Mouse (Mus musculus) yolk sac, embryonic 10.5 days (tissue): ENCODE results near the gene Dpm1.
A peak's percentile ranks its signal among the peaks of the same experiment; 100 is the strongest.

Source experiments
- DNase-seq: peaks from one replicate; pipeline ENCODE4 v3.0.0-alpha.2; 2017; ENCODE audit warnings: low spot score

Gene Dpm1

DNA sequence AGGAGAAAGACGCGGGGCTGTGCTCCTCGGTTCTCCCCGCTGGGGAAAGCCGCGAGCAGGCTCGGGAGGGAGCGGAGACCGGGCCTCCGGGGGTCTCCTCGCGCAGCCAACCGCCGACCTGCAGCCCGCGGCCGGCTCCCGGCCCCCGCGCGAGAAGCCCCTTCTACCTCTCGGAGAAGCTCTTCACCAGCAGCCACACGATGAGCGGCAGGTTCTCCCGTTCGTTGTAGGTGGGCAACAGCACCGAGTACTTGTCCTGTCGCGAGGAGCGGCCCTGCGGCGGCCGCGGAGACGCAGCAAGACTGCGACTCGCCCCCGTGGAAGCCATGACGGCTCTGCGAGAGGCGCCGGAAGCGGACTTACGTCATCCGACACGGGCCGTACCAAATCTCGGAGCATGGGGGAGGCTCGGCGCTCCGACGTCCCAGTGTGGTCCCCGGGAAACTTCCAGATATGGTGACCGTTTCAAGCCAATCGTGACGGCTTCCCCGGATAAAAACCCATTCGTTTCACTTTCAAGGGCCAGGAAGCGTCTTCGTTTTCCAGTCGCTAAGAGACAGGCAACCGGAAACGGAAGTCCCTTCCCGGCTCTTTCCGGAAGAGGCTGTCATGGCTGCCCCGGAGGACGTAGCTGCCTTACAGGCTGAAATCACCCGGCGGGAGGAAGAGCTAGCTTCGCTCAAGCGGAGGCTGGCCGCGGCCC is at the start of gene Dpm1, which contains the start of the genes Gm20716 and Mocs3:
TSS of gene Dpm1 (minus strand) at position 566 of the 703 bp plus-strand sequence.
TSS of gene Gm20716 (minus strand) at position 339 of the 703 bp plus-strand sequence.
TSS of gene Mocs3 (plus strand) at position 597 of the 703 bp plus-strand sequence.
- peak; percentile 92 for DNase-seq

DNA sequence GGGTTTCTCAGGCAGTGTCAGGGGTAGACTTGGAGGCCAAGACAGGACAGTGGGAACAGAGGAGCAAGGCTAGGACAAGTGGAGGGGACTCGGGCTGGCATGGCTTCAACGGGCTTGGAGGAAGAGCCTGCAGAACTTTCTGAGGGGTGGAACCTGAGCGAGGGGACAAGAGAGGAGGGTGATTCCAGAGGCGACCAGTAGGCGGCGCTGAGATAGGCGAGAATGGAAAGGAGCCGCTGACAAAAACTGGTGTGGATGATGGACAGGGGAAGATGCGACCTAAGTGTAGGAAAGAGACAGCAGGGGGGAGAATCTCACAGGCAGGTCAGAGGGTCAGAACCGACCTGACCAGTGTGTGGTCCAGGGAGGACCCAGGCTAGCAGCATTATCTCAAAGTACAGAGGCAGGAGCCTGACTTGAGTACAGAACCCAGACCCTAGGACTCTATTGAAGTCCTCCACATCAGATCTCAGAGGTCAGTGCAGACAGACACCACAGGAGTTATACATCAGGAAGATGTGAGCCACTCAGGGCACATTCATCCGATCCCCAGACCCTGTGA is 44.1 kb upstream of the Dpm1 start:
- no peak for DNase-seq

DNA sequence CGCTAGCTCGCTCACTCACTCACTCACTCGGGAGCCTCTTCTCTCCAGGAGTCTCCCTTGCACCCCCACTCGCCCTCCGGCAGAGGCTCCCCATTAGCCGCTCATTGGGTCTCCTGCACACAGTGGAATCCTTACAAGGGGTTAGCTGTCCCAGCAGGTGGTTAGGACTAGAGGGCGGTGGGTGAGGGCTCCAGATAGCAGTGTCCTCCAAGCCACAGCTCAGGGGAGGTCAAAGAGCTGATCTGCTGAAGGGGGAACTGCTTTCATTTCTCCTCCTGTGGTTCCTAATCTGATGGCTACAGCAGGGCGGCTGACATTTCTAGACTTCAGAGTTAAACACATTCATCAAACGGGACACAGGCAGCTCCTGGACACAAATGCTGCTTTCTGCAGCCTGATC is 43.0 kb upstream of the Dpm1 start:
- DNase-seq = no peak

DNA sequence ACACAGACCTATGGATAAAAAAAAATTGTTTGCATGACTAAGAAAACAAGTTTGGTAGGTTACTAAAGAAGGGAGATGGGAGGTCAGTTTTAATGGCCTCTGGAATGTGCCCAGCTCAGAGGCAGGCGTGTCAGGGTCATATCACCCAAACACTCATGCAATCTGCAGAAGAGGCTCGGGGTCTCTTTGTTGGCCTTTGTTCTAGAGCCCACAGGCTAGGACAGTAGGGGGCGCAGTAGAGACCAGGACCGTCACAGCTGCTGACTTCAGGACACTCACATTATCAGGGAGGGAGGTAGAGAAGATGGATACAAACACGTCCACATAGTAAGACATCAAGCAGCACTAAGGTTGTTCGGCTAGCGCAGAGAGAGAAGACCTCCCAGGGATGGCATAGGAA is 37.6 kb upstream of the Dpm1 start:
- DNase-seq = no peak

DNA sequence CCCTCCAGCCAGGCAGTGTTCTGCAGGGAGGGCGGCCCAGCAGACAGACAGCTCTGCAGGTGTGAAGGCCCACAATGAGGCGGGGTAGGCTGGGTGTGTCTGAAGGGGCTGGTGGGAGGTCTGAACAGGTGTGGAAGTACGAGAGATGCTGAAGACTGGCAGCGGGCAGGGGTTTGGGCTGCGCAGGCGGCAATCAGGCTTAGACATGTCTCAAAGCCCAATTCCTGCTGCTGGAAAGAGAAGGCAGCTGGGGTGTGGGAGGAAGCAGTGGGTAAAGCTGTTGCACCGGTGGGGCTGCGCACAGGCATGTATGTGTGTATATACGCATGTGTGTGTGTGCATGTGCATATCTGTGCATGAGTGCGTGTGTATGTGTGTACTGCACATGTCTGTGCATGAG is 30.5 kb upstream of the Dpm1 start:
- no peak for DNase-seq

DNA sequence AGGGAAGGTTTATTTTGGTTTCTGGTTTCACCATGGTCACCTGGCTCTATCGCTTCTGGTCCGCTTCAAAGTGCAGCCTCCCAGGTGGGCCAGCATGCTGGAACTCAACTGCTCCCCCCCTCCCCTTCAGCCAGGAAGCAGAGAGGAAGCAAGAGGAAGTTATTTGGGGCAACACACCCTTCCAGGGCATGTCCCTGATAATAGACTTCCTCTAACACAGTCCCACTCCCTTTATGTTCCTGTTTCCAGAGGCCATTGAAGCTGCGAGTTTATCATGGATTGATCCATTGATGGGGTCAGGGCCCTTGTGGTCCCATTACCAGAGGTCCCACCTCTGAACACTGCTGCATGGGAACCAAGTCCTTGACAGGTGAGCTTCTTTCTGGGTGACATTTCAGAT is 29.7 kb upstream of the Dpm1 start:
- DNase-seq = no peak

DNA sequence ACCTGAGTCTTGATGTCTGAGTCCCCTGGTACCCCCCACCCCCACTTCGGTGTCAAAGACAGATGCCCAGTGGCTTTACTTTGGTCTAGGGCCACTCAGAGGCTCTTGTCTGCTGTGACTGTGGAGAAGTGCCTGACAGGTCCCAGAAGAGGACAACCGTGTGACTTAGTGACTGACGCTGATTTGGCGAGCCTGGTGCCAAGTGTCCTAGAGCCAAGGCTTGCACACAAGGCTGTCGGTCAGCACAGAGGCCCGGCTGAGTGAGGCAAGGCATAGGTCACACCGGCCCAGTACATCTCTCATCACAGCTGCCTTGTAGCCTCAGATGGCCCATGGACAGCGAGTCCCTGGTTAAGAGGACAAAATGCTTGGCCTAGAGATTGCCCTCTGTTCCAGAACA is 28.7 kb upstream of the Dpm1 start:
- DNase-seq = no peak

DNA sequence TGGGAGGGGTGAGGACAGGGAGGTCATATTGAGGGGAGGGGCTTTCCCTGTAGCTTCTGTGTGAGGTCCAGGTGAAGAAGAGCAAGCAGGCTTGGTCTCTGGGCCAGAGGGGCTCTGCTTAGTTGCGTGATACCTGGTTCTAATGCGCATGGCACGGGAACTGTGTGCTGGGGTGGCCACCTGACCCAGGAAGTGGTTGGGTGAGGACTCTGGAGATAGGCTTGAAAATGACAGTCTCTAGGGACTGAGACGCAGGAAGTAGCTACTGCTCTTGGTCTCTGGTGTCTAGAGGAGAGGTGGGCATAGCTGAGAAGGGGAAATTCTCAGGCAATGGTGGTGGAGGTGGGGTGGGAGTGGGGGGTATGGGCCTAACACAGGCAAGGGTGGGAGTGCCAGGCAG is 26.8 kb upstream of the Dpm1 start:
- no peak for DNase-seq

DNA sequence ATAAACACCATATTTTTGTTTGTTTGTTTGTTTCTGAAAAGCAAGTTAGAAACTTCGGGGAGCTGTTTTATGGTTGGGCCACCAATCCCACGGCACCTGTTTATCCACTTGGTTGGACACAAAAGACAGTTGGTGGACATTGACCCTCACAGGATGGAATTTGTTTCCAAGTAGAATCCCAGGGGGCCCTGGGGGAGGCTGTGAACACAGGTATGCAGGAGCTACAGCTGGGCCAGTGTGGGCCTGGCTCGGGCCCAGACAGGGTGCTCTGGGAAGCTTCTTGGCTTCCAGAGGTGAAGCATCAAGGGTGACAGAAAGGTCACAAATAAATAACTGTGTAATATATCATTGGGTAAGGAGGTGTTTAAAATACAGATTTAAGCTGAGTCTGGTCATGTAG is 26.1 kb upstream of the Dpm1 start:
- no peak for DNase-seq

DNA sequence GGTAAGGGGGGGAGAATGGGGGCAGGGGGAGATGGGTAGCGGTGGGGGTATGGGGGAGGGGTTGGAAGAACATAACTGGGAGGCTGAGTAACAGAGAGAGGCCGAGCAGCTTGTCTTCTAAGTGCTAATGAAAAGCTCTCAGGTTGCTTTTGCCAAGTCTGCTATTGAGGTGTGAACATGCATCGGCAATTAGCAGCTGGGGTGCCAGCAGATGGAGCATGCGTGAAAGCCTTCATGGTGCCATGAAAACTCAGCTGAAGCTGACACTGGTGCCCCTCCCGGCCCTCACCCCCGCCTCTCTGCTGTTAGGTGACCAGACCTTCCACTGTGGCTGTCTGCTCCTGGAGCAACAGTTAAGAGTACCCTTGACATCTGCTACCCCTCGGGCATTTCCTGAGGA is 23.4 kb upstream of the Dpm1 start:
- no peak for DNase-seq

DNA sequence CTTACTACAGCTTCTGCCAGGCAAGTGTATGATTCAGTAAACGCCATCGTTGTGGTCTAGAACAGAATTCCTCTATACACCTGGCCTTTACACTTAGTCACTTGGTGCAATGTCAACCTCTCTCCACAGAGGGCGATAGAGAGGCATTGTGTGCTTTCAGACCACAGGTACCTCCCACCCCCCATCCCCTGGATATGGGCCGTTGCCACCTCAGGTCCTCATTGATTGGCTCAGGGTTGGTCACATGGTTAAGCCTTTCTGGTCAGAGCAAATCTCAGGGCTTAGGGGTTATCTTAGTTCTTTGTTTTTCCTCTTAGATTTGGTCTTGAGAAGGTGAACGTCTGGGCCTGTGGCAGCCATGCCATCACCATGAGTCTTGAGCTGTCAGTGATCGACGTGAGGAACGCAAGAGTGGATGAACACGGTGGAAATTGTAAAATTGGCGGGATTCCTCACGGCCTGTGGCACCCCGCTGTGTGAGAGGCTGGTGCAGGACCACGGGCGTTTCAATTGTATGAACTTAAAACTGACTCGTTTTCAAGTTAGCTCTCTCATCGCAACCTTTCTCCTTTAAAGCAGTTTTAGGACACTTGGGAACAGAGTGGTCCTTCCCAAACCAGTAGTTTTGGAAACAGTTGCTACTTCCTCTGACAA is 22.4 kb upstream of the Dpm1 start:
- DNase-seq = peak; percentile 39

DNA sequence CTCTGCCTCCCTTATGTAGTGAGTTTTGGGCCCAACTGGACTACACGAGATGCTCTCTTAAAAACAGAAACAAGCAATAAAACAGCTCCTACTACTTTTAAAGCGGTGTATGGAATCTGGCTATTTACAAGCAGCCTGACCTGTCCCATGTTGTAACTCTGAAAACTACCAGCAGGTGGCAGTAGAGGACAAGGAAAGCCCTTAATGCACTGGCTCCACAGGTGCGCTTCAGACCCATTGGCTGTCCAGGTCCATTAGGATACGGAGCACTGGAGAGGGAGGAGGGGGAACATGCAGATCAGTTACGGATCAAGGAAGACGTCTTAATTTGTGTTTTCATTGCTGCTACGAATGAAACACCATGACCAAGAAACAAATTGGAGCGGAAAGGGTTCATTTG is 19.9 kb upstream of the Dpm1 start:
- DNase-seq = peak; percentile 73

DNA sequence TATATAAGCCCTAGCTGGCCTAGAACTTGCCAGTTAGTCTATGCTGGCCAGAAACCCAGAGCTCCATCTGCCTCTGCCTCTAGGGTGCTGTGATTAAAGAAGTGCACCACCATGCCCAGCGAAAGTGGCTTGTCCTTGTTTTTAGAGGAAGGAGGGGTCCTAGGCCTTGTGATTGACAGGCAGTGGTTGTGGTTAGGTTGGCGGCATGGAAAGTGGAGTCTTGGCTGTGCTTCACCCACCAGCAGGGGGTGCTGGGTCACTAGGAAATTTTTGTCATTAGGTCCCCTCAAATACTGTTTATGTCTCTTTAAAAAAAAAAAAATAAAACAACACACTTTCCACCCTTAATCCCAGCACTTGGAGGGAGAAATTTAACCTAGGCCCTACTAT is 18.5 kb upstream of the Dpm1 start:
- DNase-seq = no peak

DNA sequence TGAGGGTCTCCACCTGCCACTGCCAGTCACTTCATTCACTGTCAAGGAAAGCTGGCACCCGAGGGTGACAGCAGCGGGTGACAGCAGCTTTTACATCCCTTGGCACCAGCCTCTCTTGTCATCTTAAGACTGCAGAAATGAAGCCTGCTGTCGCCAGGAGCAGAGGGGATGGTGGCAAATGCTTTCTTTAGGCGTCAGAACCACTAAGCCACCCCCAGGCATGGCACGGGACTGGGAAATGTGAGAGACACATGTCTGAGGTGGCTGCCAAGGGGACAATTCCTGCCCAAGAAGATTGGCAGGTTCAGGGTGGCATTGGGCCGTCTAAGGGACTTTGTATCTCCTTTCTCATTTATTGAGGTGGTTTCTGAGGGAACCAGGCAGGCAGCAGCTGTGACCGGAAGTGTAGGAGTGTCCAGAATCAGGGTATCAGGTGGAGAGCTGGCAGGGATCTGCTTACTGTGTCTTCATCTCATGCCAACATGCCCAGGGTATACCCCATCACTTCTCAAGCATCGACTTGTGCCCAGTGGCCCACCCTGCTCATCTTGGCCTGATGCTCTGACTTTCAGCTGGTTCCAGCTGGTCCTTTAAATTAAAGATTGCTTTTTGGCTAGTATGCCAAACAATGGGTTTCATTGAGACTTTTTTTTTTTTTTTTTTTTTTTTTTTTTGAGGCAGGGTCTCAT is 17.9 kb upstream of the Dpm1 start:
- no peak for DNase-seq

DNA sequence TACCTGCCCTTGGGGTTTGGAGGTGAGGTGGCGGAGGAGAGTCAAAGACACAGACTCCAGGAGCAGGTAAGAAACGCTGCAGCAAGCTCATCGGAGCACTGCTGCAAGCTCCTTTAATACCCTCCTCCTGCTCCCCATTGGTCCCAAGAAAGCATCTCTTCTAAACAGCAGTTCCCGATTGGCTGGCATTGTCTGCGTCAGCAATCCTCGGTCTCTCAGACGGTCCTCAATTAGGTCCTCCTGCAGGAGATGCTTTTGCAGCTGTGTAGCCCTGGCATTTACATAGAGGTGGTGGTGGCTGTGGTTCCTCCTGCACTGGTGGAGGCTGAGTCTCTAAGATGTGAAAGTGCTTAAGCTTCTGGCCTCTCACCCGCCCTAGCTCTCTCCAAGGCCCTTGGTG is 15.2 kb upstream of the Dpm1 start:
- no peak for DNase-seq

DNA sequence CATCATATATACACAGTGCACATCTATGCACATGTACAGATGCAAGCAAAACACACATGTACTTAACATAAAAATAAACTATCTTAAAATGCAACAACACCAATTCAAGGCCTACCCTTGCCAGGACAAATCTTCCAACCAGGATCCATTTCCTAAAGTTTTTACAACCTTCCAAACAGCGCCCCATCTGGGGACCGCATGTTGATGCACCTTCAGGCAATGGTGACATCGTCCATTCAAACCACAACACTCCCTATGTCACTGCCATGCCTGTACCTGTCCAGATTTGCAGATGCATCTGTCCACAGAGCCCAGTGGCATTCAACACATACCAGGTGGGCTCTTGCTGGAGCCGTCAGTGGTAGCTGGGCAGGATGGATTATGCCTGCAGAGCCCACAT is 12.9 kb upstream of the Dpm1 start:
- no peak for DNase-seq

DNA sequence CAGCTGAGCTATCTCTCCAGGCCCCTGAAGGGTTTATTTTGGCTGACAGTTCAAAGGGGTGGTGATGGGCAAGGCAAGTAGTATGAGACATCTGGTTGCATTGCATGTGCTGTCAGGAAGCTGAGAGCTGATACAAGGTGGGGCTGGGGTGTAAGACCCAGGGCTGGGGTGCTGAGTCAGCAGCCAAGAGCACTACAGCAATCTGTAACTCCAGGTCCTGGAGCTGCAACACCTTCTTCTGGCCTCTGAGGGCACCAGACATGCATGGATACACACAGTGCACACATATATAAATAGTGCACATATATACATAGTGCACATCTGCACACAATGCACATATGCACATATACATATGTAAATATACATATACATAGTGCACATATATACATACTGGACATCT is 12.4 kb upstream of the Dpm1 start:
- no peak for DNase-seq

DNA sequence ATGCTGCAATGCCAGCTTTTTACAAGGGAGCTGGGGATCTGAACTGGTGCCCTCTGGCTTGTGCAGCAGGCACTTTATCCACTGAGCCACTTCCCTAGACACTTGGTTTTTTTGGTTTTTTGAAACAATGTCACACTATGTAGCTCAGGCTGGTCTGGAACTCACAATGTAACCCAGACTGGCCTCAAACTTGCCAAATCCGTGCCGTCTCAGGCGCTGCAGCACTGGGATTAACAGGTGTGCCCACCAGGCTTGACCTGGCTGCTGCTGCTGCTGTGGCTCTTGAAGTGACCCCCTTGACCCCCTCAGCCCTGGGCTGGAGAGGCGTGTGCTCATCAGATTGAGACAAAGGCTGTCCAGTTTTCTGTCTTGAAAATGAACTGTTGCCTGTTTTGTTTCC is 7.9 kb upstream of the Dpm1 start:
- no peak for DNase-seq

DNA sequence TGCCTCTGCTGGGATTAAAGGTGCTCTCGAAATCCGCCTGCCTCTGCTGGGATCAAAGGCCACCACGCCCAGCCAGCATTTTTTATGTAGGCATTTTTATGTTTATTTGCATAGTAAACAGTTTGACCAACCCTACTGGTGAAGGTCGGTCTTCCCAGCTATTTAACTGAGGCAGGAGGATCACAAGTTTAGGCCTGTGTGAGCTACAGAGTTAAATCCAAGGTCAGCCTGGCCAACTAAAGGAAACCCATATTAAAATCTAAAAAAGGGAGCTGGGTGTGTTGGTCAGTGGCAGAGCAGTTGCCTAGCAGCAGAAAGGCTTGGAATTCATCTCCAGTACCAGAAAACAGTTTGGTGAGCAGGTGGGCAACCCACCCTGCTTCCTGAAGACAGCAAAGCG is 2.9 kb upstream of the Dpm1 start:
- no peak for DNase-seq

DNA sequence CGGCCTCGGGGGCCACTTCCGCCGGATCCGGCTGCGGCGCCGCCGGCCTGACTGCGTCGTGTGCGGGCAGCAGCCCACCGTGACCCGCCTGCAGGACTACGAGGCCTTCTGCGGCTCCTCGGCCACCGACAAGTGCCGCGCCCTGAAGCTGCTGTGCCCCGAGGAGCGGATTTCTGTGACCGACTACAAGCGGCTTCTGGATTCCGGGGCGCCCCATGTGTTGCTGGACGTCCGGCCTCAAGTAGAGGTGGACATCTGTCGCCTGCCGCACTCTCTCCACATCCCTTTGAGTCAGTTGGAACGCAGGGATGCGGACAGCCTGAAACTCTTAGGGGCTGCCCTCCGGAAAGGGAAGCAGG is 1.1 kb upstream of the Dpm1 start:
- no peak for DNase-seq

DNA sequence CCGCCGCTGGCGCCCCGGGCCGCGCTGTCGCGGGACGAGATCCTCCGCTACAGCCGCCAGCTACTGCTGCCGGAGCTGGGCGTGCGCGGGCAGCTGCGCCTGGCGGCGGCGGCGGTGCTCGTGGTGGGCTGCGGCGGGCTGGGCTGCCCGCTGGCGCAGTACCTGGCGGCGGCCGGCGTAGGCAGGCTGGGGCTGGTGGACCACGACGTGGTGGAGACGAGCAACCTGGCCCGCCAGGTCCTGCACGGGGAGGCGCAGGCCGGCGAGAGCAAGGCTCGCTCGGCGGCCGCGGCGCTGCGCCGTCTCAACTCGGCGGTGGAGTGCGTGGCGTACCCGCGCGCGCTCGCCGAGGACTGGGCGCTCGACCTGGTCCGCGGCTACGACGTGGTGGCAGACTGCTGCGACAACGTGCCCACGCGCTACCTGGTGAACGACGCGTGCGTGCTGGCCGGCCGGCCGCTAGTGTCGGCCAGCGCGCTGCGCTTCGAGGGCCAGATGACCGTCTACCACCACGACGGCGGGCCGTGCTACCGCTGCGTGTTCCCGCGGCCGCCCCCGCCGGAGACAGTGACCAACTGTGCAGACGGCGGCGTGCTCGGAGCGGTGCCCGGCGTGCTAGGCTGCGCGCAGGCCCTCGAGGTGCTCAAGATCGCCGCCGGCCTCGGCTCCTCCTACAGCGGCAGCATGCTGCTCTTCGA is 531 bp upstream of the Dpm1 start:
- no peak for DNase-seq
